Mouse (Mus musculus) embryo, embryonic 11 days (tissue): ENCODE data around the gene Mgat5.
A peak's percentile ranks its signal among the peaks of the same experiment; 100 is the strongest.

Source experiments
- DNase-seq: peaks from one replicate; pipeline ENCODE4 v3.0.0-alpha.2; 2015

Gene Mgat5

DNA sequence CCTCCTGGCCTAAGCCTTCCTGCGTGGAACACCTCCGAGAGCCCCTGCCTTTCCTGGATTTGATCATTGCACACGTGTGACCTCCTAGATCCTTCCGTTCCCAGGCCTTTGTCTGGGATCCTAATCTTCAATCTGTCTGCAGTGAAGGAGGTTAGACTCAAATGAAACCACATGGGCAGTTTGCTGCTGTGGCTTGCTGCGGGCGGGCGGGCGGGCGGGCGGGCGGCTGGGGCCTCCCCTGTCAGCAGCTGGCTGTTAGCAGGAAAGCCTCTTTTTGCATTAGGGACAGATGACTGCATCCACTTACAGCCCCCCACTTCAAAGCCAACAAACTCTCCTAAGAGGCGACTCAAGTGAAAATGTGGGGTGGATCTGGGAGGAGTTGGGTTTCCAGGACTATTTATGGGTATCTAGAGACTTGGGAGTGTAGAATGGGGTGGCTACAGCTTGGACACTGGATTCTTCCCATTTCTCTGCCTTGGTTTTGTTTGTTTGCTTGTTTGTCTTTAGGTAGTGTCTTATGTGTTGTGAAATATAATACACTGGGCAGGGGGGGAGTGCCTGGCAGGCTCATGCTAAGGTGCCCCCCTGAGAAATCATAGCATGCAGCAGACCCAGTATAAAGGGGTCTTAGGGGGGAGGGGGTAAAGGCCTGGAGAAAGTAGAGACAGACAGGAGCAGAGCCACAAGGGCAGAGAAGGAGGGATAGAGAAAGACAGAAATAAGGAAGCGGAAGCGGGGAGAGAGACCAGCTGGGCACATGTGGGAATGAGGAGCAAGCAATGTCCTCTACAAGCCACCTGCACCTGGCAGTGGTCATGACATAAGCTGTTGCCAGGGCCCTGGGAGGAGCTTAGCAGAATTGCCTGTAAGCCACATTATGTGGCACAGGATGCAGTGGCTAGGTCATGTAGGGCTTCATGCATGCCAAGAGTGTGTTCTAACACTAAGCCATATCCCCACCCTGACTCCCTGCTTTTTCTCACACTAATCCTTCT, 238.4 kb downstream of the Mgat5 start:
- peak; percentile 72 for DNase-seq

DNA sequence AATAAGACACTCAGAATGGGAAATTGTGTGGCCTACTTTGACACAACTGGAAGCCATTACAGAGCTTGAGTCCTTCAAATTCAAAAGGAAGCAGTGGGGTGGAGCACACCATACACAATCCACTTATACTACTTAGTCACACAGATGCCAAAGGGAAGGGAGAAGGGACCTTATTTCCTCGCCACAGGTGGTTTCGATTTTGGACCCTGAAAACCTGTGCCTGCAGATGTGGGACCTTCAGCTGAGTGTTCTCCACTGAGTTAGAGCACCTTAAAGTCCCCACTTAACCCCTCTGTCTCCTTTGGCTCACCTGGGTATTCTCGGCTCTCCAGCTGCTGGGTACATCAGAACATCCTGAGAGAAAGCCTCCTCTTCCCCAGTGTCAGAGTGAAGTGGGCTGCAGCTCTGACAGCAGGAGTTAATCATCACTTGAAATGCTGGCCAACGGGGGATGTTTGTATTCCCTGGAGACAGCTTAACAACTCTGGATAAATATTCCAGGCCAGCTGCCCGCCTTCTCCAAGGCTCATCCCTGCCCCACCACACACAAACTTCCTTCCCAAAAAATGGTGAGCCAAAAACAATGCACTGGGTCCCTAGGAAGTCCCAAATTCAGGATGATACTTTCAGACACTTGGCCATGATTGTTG, 240.1 kb downstream of the Mgat5 start:
- DNase-seq, result no peak

DNA sequence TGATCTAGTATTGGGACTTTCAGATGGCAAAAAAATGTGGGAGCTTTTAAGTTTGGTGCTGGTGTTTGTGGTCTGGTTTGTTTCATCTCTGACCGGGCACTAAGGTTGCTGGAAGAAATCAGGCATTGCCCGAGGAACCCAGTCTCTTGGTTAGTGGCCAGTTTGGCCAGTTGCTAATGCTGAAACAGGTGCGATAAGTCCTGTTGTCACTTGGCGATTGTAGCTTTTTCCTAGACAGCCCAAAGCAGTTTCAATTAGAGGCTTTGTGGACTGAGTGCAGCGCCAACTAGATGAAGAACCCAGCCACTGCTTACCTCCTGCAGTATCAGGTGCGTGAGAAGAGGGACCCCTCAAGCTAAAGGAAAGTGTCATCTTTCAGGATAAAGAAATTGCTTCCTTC, 248.6 kb downstream of the Mgat5 start:
- DNase-seq, result no peak

GRCm38 (mm10) chr1:127459015-127459451, 254.2 kb downstream of the Mgat5 start:
- peak; percentile 89 for DNase-seq

DNA sequence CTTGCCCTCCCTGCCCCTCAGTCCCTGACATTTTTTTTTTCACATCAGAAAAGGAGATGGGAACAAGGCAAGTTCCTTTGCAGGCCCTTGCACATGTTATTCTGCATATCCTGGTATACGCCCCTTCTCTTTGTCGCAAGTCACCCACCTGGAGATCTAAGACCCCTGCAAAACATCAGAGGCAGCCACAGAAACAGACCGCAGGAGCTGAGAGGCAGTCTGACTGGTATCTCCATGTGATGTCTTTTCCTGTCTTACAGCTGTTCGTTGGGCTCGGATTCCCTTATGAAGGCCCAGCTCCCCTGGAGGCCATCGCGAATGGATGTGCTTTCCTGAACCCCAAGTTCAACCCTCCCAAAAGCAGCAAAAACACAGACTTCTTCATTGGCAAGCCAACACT, 254.8 kb downstream of the Mgat5 start:
- DNase-seq, result no peak

DNA sequence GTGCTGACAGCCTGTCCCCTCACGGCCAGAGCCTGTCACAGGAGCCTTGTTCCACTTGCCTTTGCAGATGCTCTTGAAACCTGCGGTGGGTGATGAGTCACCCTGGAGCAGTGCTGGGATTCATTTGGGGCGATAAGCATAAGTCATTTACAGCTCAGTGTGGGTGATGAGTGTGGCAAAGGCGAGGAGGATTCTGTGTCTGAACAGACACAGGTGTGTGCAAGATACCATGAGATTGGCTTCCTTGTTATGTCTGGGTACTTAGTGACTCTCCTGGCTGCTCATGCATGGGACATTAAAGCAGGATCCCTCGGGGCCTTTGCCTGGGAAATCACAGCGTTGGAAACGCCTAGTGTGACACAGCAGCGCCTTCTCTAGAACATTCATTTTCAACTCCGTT, 256.2 kb downstream of the Mgat5 start:
- DNase-seq, result no peak

GRCm38 (mm10) chr1:127464041-127464440, 259.2 kb downstream of the Mgat5 start:
- DNase-seq, result no peak

DNA sequence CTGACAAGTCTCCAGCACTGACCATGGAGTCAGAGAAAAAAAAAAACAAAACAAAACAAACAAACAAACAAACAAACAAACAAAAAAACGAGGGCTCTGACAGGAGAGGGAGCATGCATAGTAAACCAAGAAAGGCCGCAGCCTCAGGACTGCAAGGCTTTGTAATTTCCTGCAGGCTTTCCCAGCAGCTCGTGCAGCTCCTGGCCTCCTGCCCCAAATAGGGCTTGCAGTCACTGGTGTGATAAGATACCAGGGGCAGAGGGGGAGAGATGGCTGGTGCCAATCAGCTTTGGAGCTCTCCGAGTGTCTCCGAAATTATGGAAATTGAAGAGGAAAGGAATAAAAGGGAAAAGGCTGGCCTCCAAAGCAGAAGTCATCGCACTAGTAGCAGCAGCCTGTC, 260.5 kb downstream of the Mgat5 start:
- no peak for DNase-seq

- DNase-seq, result no peak
Measured at GRCm38 (mm10) chr1:127467238-127467637, 262.4 kb downstream of the Mgat5 start.

DNA sequence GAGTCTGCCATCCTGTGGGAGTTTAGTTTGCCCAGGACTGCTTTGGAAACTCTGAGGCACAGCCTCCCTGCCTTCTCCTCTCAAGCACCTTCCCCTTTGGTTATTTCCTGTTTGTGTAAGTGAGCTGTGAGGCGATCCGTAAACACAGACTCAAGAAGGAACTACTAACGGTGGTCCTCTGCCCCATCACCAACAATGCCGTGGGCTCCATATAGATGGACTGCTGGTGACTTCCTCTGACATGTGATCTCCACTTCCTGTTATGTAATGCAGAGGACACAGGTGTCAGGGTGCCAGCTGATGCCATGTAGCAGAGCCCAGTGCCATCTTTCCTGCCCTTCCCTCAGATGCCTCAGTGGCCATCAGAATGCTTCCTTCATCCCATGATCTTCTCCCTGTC, 265.4 kb downstream of the Mgat5 start:
- no peak for DNase-seq

DNA sequence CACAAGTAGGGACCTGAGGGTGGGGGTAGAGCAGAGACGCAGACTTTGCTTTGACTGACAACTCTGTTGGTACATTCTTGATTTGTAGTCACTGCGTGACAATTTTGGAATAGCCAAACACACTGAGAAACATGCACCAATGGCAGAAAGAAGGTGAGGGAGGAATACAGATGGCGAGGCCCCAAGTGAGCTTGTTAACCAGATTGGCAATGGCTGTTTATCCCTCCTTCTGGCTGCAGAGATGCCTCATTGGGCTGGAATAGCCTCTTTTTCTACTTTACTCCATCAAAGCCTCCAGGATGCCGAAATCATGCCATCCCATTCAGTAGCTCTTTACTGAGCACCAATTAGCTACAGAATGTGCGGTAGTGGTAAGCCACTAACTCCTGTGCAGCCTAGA, 270.9 kb downstream of the Mgat5 start:
- no peak for DNase-seq

DNA sequence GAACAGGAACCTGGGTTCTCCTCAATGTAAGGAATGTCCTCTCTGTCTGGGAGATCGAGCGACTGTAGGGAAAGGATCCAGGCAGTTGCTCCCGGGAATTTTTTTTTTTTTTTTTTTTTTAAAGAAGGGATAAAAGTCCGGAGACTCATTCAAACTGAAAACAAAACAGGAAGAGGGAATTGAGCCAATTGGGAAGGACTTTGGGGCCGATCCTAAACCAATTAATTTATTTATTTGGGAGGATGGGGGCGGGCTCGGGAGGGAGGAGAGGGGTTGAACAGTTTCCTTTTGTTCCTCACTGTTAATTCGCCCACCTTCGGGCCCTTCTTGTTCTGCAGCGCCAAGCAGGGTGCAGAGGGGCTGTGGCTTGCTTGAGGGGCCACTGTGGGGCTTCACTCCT, 278.1 kb downstream of the Mgat5 start:
- no peak for DNase-seq

GRCm38 (mm10) chr1:127484188-127484587, 279.4 kb downstream of the Mgat5 start:
- DNase-seq, result no peak

GRCm38 (mm10) chr1:127484826-127485225, 280.0 kb downstream of the Mgat5 start:
- DNase-seq, result peak; percentile 64

- DNase-seq, result no peak
Measured at GRCm38 (mm10) chr1:127487161-127487560, 282.3 kb downstream of the Mgat5 start.

GRCm38 (mm10) chr1:127496737-127497543, 292.1 kb downstream of the Mgat5 start:
- peak; percentile 70 for DNase-seq

- DNase-seq, result no peak
Measured at GRCm38 (mm10) chr1:127498746-127499145, 293.9 kb downstream of the Mgat5 start.

GRCm38 (mm10) chr1:127500219-127500618, 295.4 kb downstream of the Mgat5 start:
- peak; percentile 86 for DNase-seq

- no peak for DNase-seq
Measured at GRCm38 (mm10) chr1:127500701-127501100, 295.9 kb downstream of the Mgat5 start.

DNA sequence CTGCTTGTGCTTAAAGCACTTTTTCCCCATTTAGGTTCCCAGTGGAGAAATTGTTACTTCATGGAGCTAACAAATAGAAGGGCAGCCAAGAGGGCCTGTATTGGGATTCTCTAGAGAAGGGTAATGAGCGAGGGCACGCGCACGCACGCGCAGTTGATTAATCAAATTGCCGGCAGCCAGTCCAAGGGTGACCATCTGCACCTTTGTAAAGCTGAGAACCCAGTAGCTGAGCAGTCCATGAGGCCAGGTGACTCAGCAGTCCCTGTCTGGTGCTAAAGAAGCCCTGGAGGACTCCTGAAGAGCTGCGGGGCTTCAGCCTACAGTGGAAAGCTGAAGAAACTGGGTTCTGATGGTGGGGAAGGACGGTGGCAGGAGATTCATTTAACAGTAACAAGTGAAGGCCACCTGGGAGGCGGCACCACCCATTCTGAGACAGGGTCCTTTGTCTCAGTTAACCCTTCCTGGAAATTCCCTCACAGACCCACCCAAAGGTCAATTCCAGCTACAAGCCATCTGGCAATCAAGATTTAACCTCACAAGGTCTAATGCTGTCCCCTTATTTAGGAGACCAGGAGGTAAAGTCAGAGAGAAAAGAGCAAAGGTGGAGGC, 302.3 kb downstream of the Mgat5 start:
- no peak for DNase-seq

- peak; percentile 26 for DNase-seq
Measured at GRCm38 (mm10) chr1:127508067-127508739, 303.4 kb downstream of the Mgat5 start.

GRCm38 (mm10) chr1:127508921-127509320, 304.1 kb downstream of the Mgat5 start:
- DNase-seq, result no peak
